Mouse (Mus musculus): ENCODE measurements around the gene Six6.
A peak's percentile ranks its signal among the peaks of the same experiment; 100 is the strongest.

- TF ChIP-seq CTCF (IDR thresholded peaks at IDR 0.05; ENCODE audit: low read depth) (no peak), EP300 (IDR thresholded peaks at IDR 0.05; ENCODE audit: low read depth) (peak; percentile 39; the same call in 1 of the 2 replicates)
Observed at GRCm38 (mm10) chr12:72983071-72983857, 43.6 kb downstream of the Six6 start.

All from heart, postnatal 0 days (tissue).